Comparison of ENCODE assay signal across 8 mouse cellular contexts in genomic region chr11:116642681-116643578, GRCm38 (mm10). TPM values are rescaled to one million over a fixed set of nuclear protein-coding genes. Genes with fewer than 3 reads are reported as not detected.
DNase-seq lines count a peak whose midpoint lies in the region; ATAC-seq lines count a peak whose summit lies in the region.

No protein-coding gene starts in this region.

- no peak overlapping the region for H3K4me2 ChIP-seq in intestine, embryonic 16.5 days (ENCODE audit: low read depth, low read length)
- peak overlapping the region; percentile 51 for H3K4me2 ChIP-seq in midbrain, embryonic 13.5 days (replicated peaks)

- peak; percentile 94 for DNase-seq in adrenal gland, postnatal 14 days
- DNase-seq in embryo, embryonic 9.5 days (ENCODE audit: extremely low spot score), result peak; percentile 92
- peak; percentile 88 to 90 for DNase-seq in gastrocnemius, postnatal 4 days (ENCODE audit: low spot score in 2 of 2)
- DNase-seq in left cerebral cortex, postnatal 36 days (ENCODE audit: low spot score in 2 of 2), result peak; percentile 85 to 91
- peak; percentile 76 for DNase-seq in skeletal muscle tissue, adult 2 months (ENCODE audit: low read depth, low spot score)

- ATAC-seq in intestine, embryonic 16.5 days, result peak; percentile 59; the same call in 1 of the 2 replicates
- peak; percentile 90 for ATAC-seq in midbrain, embryonic 13.5 days
- no peak for ATAC-seq in activated CD4-positive, CD25-positive, alpha-beta regulatory T cell, adult 4 months

- no peak overlapping the region for H3K4me3 ChIP-seq in intestine, embryonic 16.5 days (ENCODE audit: low read length)
- peak overlapping the region; percentile 16 for H3K4me3 ChIP-seq in midbrain, embryonic 13.5 days (replicated peaks)

- H3K9ac ChIP-seq in intestine, embryonic 16.5 days (ENCODE audit: low read depth, low read length), result no peak overlapping the region
- H3K9ac ChIP-seq in midbrain, embryonic 13.5 days (replicated peaks), result peak overlapping the region; percentile 48

- intact Hi-C loops in left cerebral cortex, postnatal 36 days (cut with DNase I), result loop anchor here (1.0 to 5.0 kb wide), 3 partner anchors 28 to 414 kb away; no protein-coding TSS in a partner anchor

- H3K27me3 ChIP-seq in intestine, embryonic 16.5 days (replicated peaks; ENCODE audit: control insufficient read depth, insufficient read depth, low read length), result no peaks in the 10 kb centered on the region
- H3K27me3 ChIP-seq in midbrain, embryonic 13.5 days, result peaks cover 7% of the 10 kb centered on the region; the same call in 1 of the 2 replicates

- no peak overlapping the region for H3K27ac ChIP-seq in intestine, embryonic 16.5 days (ENCODE audit: low read length)
- H3K27ac ChIP-seq in midbrain, embryonic 13.5 days, result peak overlapping the region; percentile 41; the same call in 1 of the 2 replicates

- H3K36me3 ChIP-seq in intestine, embryonic 16.5 days (ENCODE audit: control insufficient read depth, insufficient read depth, low read length), result no peaks in the 10 kb centered on the region
- H3K36me3 ChIP-seq in midbrain, embryonic 13.5 days, result no peaks in the 10 kb centered on the region

- 35% methylated on average over 14 of the region's 14 CpGs for WGBS in intestine, embryonic 16.5 days
- 38% methylated on average over 14 of the region's 14 CpGs for WGBS in midbrain, embryonic 13.5 days

- H3K4me1 ChIP-seq in intestine, embryonic 16.5 days (ENCODE audit: control insufficient read depth, insufficient read depth, low read length), result peaks cover 16% of the 10 kb centered on the region
- H3K4me1 ChIP-seq in midbrain, embryonic 13.5 days (replicated peaks), result peaks cover 18% of the 10 kb centered on the region

- H3K9me3 ChIP-seq in intestine, embryonic 16.5 days (ENCODE audit: control insufficient read depth, low read length), result no peaks in the 10 kb centered on the region
- H3K9me3 ChIP-seq in midbrain, embryonic 13.5 days, result no peaks in the 10 kb centered on the region

RNA-seq across cellular contexts. Expression of gene Prcd, which starts 10.4 kb away (rescaled TPM):
- 5.3 and 6.1 TPM in 2 replicates for total RNA-seq in adrenal gland, postnatal 14 days (2021)
- total RNA-seq in gastrocnemius, postnatal 4 days (2021), result under 1 TPM; 0.86 to 0.91 TPM
- 1.4 and 1.9 TPM in 2 replicates for polyA plus RNA-seq in intestine, embryonic 16.5 days (2015; fragmentation: Nextera tagmentation; extraction: Ambion mirVana)
- total RNA-seq in left cerebral cortex, postnatal 36 days (2021), result 1 to 10 TPM; 4.3 to 6.2 TPM
- polyA plus RNA-seq in midbrain, embryonic 13.5 days (2015; fragmentation: Nextera tagmentation; extraction: Ambion mirVana), result 1.0 and 1.2 TPM in 2 replicates
- not detected for polyA plus RNA-seq in activated CD4-positive, CD25-positive, alpha-beta regulatory T cell, adult 4 months (2017; shearing (Covaris generic))

RNA-seq across cellular contexts. Expression of gene Cygb, which starts 11.2 kb away (rescaled TPM):
- total RNA-seq in adrenal gland, postnatal 14 days (2021), result 30.9 and 35.0 TPM in 2 replicates
- total RNA-seq in gastrocnemius, postnatal 4 days (2021), result 10 to 100 TPM; 26.5 to 30.5 TPM
- polyA plus RNA-seq in intestine, embryonic 16.5 days (2015; fragmentation: Nextera tagmentation; extraction: Ambion mirVana), result 12.3 and 14.4 TPM in 2 replicates
- total RNA-seq in left cerebral cortex, postnatal 36 days (2021), result 10 to 100 TPM; 44.2 TPM
- polyA plus RNA-seq in midbrain, embryonic 13.5 days (2015; fragmentation: Nextera tagmentation; extraction: Ambion mirVana), result 8.8 TPM in 2 replicates
- not detected for polyA plus RNA-seq in activated CD4-positive, CD25-positive, alpha-beta regulatory T cell, adult 4 months (2017; shearing (Covaris generic))

RNA-seq across cellular contexts. Expression of gene Rhbdf2, which starts 16.1 kb away (rescaled TPM):
- 11.2 and 14.3 TPM in 2 replicates for total RNA-seq in adrenal gland, postnatal 14 days (2021)
- 1 to 10 TPM; 7.4 to 9.1 TPM for total RNA-seq in gastrocnemius, postnatal 4 days (2021)
- 10.8 and 11.9 TPM in 2 replicates for polyA plus RNA-seq in intestine, embryonic 16.5 days (2015; fragmentation: Nextera tagmentation; extraction: Ambion mirVana)
- total RNA-seq in left cerebral cortex, postnatal 36 days (2021), result 1 to 10 TPM in 1 of 2 experiments, under 1 TPM in 1; 0.84 to 1.9 TPM
- polyA plus RNA-seq in midbrain, embryonic 13.5 days (2015; fragmentation: Nextera tagmentation; extraction: Ambion mirVana), result 0.76 and 0.77 TPM in 2 replicates
- polyA plus RNA-seq in activated CD4-positive, CD25-positive, alpha-beta regulatory T cell, adult 4 months (2017; shearing (Covaris generic)), result 1 to 10 TPM; 4.9 to 5.0 TPM

RNA-seq across cellular contexts. Expression of gene Aanat, which starts 56.7 kb away (rescaled TPM):
- not detected in 2 replicates for total RNA-seq in adrenal gland, postnatal 14 days (2021)
- total RNA-seq in gastrocnemius, postnatal 4 days (2021), result not detected
- not detected in 2 replicates for polyA plus RNA-seq in intestine, embryonic 16.5 days (2015; fragmentation: Nextera tagmentation; extraction: Ambion mirVana)
- under 1 TPM; 0.62 to 0.97 TPM for total RNA-seq in left cerebral cortex, postnatal 36 days (2021)
- 0.22 and 0.34 TPM in 2 replicates for polyA plus RNA-seq in midbrain, embryonic 13.5 days (2015; fragmentation: Nextera tagmentation; extraction: Ambion mirVana)
- polyA plus RNA-seq in activated CD4-positive, CD25-positive, alpha-beta regulatory T cell, adult 4 months (2017; shearing (Covaris generic)), result not detected
